Mouse (Mus musculus) hindbrain, postnatal 0 days (tissue): ENCODE results near the gene Trappc2l. TPM values are rescaled to one million over a fixed set of nuclear protein-coding genes. Genes with fewer than 3 reads are reported as not detected.

ENCODE experiments used
- ATAC-seq: fragments of 200-750 bp; cut with Nextera tagmentation; 2 replicates; pipeline ENCODE4 v1.8.0; 2017; ENCODE audit warnings: mild to moderate bottlenecking, moderate TSS enrichment, moderate library complexity
- DNase-seq: peaks from one replicate; pipeline ENCODE4 v3.0.0-alpha.2; 2015; ENCODE audit warnings: low spot score
- H3K27ac ChIP-seq: fragments of 300-500 bp; sonication (generic); 2 replicates; pipeline ENCODE4 v1.5.1; 2014; ENCODE audit warnings: mild to moderate bottlenecking
- H3K27me3 ChIP-seq: fragments of 300-500 bp; sonication (generic); 2 replicates; pipeline ENCODE4 v1.6.1; 2014; ENCODE audit warnings: low read length, mixed read lengths; ENCODE audit not compliant: insufficient read depth
- H3K36me3 ChIP-seq: fragments of 300-500 bp; sonication (generic); 2 replicates; pipeline ENCODE4 v1.6.1; 2014; ENCODE audit warnings: low read length, mixed read lengths; ENCODE audit not compliant: insufficient read depth
- H3K4me1 ChIP-seq: fragments of 300-500 bp; sonication (generic); 2 replicates; pipeline ENCODE4 v1.6.1; 2014; ENCODE audit warnings: antibody characterized with exemption, low read length, mixed read lengths; ENCODE audit not compliant: insufficient read depth
- H3K4me2 ChIP-seq: fragments of 300-500 bp; sonication (generic); 2 replicates; pipeline ENCODE4 v1.6.1; 2014; ENCODE audit warnings: low read depth, mild to moderate bottlenecking, low read length, moderate library complexity, mixed read lengths
- H3K4me3 ChIP-seq: fragments of 300-500 bp; sonication (generic); 2 replicates; pipeline ENCODE4 v1.5.1; 2014; ENCODE audit warnings: low read length
- H3K9ac ChIP-seq: fragments of 300-500 bp; sonication (generic); replicated peaks from 2 replicates; pipeline ENCODE4 v1.6.1; 2014; ENCODE audit warnings: mild to moderate bottlenecking, low read length, moderate library complexity, mixed read lengths
- H3K9me3 ChIP-seq: fragments of 300-500 bp; sonication (generic); 2 replicates; pipeline ENCODE4 v1.6.1; 2016; ENCODE audit warnings: low read length, mixed read lengths
- CTCF ChIP-seq: IDR thresholded peaks from 2 replicates; pipeline ENCODE4 v1.5.1; 2016; ENCODE audit warnings: antibody characterized with exemption, control low read depth, low read depth
- WGBS: fragments of 180-500 bp; shearing (Covaris S2); extraction: QIAGEN DNeasy Blood & Tissue Kit; methylation state at CpG from one replicate; pipeline ENCODE4 v1.1.7; 2014; 5-methylcytosine and 5-hydroxymethylcytosine counted together
- polyA plus RNA-seq: library from polyadenylated mRNA; unstranded; fragments of >200 nt; fragmentation: Nextera tagmentation; extraction: Ambion mirVana; gene quantifications from 2 replicates; pipeline ENCODE4 v1.2.1, GENCODE M21; 2015
- total RNA-seq: library from RNA; depleted of rRNA; stranded (reverse); fragments of >200 nt; gene quantifications from 2 replicates; pipeline ENCODE4 v1.2.3, GENCODE M21; 2014

Trappc2l gene
- total and polyA plus RNA-seq, 2 experiments from 2014 or later: 11.4 to 130 TPM

DNA sequence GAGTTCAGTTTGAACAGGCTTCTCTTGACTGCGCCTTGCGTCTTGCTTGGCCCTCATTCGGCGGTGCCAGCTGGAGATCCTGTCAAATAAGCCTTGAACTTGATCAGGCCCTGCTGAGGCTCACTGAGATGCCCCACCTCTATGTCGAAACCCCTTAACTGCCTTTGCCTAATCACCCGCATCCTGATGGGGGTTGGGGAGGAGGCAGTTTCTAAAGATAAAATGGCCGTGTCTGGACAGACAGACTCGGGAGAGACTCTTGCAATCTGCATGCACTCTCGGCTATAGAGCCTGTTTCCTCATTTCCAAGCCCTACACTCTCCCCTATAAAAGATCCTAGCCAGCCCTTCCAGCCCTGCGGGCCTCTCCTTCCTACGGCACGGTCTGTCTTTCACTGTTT lies 18.2 kb upstream of the Trappc2l start:
- 62% methylated on average over 12 of the region's 12 CpGs for WGBS
- ATAC-seq (no peak), DNase-seq (no peak)
- no peak for TF ChIP-seq CTCF
- H3K4me2 ChIP-seq: no peak overlapping the region
- peak overlapping the region; percentile 75 for H3K27ac ChIP-seq
- H3K9ac ChIP-seq: no peak overlapping the region
- no peaks in the 10 kb centered on the region for H3K36me3 ChIP-seq
- no peaks in the 10 kb centered on the region for H3K27me3 ChIP-seq
- H3K4me1 ChIP-seq: peaks cover 8% of the 10 kb centered on the region; the same call in 1 of the 2 replicates
- H3K9me3 ChIP-seq: no peaks in the 10 kb centered on the region
- H3K4me3 ChIP-seq: no peak overlapping the region

DNA sequence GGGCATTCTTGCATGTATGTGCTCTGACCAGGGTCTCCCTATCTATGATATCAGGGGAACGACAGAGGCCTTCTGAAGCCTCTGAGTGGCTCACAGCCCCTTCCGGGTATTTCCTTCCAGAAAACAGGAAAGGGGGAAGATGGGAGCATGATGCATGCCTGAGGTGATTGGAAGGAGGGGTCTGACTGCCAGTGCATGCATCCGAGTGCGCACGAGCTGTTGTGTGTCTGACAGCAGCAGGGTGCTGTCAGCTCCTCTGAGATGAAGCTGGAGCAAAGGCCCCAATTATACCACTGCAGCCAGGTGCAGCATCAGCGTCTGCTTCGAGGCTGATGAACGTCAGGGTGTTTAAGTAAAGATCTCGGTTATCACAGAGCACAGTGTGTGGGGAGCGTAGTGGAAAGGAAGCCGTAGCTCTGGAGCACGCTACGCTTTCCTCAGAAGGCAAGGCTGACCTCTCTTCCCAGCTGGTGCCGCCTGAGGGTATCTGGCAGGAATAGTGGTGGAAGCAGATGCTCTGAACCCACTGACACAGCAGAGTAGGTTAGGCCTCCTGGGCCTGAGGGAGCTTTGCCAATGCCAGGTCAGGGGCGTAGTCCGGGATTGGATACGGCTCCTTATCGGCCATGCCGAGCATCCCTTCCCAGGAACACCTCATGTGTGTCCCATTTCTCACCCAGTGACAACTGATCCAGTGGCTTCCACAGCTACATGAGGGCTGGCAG lies 17.5 kb upstream of the Trappc2l start:
- peak; percentile 58 for DNase-seq
- H3K4me2 ChIP-seq: no peak overlapping the region
- H3K9ac ChIP-seq: no peak overlapping the region
- no peak for TF ChIP-seq CTCF
- 50% methylated on average over 19 of the region's 19 CpGs for WGBS
- H3K36me3 ChIP-seq: peaks cover 5% of the 10 kb centered on the region; the same call in 1 of the 2 replicates
- H3K4me1 ChIP-seq: peaks cover 8% of the 10 kb centered on the region; the same call in 1 of the 2 replicates
- no peaks in the 10 kb centered on the region for H3K9me3 ChIP-seq
- H3K27ac ChIP-seq: peak overlapping the region; percentile 75
- peak; percentile 65 for ATAC-seq
- H3K4me3 ChIP-seq: no peak overlapping the region
- no peaks in the 10 kb centered on the region for H3K27me3 ChIP-seq

DNA sequence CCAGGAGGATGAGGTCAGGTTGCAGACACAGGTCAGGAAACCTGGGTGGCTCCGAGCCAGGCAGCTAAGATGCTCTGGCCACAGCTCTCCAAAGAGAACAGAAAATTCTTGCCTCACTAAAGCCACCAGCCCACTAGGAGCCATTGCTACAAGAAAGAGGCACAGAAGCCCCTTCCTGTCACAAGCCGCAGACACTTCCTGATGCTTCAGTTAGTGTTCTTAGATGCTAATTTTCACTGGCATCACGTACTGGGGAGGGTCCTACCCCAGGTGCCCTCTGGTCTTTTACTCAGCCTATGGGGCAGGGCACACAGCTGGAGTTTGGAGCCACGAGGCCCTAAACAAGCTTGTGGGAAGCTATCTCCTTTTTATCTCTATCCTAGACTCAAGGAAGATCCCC lies 15.4 kb upstream of the Trappc2l start:
- H3K4me3 ChIP-seq: no peak overlapping the region
- H3K9ac ChIP-seq: no peak overlapping the region
- peaks cover 8% of the 10 kb centered on the region; the same call in 1 of the 2 replicates for H3K4me1 ChIP-seq
- H3K27me3 ChIP-seq: no peaks in the 10 kb centered on the region
- H3K9me3 ChIP-seq: no peaks in the 10 kb centered on the region
- ATAC-seq (no peak), DNase-seq (no peak)
- H3K4me2 ChIP-seq: no peak overlapping the region
- WGBS: 62% methylated on average over 4 of the region's 4 CpGs
- TF ChIP-seq CTCF: no peak
- peaks cover 6% of the 10 kb centered on the region; the same call in 1 of the 2 replicates for H3K36me3 ChIP-seq
- H3K27ac ChIP-seq: no peak overlapping the region

DNA sequence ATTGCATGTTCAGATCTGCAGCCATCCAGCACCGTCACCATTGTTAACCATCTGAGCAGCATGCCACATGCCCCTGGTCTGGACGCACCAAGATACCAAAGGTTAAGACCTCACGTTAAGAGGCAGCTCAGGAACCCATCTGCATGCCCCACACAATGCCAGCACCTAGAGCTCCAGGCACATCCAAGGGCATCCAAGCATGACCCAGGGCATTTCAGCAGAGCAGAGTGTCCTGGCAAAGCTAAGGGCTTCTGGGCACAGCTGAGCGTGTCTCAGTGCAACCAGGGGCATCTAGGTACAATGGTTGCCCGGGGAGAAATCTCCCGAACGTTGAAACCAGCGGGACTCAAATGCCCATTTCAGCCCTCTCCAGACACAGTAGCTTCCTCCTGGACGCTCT lies 10.8 kb upstream of the Trappc2l start:
- DNase-seq: no peak
- Histone ChIP-seq H3K4me1 (no peaks in the 10 kb centered on the region), H3K9me3 (no peaks in the 10 kb centered on the region), H3K36me3 (peaks cover 6% of the 10 kb centered on the region; the same call in 1 of the 2 replicates), H3K4me2 (no peak overlapping the region), H3K4me3 (no peak overlapping the region), H3K27ac (no peak overlapping the region), H3K27me3 (no peaks in the 10 kb centered on the region), H3K9ac (no peak overlapping the region)
- 80% methylated on average over 9 of the region's 9 CpGs for WGBS
- TF ChIP-seq CTCF: no peak
- no peak for ATAC-seq

DNA sequence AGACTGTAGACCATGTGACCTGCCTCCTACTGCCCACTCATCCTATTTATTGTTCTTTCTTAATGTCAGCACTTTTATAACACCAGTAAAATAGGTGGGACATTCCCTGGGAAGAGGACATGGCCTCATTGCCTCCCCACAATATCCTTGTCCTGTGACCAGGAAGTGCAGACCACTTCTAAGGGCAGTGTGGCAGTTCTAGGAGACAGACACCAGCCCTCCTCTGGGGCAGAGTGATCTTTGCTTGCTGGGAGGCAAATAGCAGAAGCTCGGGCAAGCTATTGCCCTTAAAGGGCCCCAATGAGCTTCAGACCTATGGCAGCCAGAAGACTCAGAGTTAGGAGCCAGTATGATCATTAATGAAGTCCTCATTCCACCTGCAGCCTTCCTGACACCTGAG lies 6.8 kb upstream of the Trappc2l start:
- no peak overlapping the region for H3K9ac ChIP-seq
- no peaks in the 10 kb centered on the region for H3K36me3 ChIP-seq
- 72% methylated on average over 1 of the region's 1 CpGs for WGBS
- H3K27me3 ChIP-seq: no peaks in the 10 kb centered on the region
- H3K9me3 ChIP-seq: no peaks in the 10 kb centered on the region
- H3K27ac ChIP-seq: no peak overlapping the region
- DNase-seq (no peak), ATAC-seq (no peak)
- TF ChIP-seq CTCF: no peak
- no peak overlapping the region for H3K4me2 ChIP-seq
- H3K4me3 ChIP-seq: no peak overlapping the region
- no peaks in the 10 kb centered on the region for H3K4me1 ChIP-seq

DNA sequence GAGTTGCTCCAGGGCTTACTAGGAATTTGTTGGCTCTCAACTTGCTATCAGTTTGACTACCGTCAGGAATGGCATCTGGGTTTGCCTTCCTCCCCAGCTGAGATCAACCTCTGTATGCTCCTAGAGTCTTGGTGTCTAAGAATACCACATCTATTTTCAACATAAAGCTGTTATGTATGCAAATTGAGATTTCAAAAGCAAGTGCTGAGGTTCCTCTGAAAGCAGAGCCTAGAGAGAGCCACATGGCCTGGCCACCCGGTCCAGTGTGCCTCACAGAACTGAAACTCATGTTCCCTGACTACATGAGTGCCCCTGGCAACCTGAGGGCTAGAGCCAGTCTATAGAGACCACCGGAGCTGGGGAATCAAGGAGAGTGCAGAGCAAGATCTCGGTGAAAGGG lies 6.1 kb upstream of the Trappc2l start:
- ATAC-seq: no peak
- no peak for TF ChIP-seq CTCF
- Histone ChIP-seq H3K4me1 (0 out of 2 replicates have a peak, but pooled peaks cover under 1% of the 10 kb centered on the region), H3K36me3 (no peaks in the 10 kb centered on the region), H3K4me3 (no peak overlapping the region), H3K27ac (no peak overlapping the region), H3K27me3 (no peaks in the 10 kb centered on the region), H3K4me2 (no peak overlapping the region), H3K9me3 (no peaks in the 10 kb centered on the region), H3K9ac (no peak overlapping the region)
- 77% methylated on average over 4 of the region's 4 CpGs for WGBS
- DNase-seq: no peak

DNA sequence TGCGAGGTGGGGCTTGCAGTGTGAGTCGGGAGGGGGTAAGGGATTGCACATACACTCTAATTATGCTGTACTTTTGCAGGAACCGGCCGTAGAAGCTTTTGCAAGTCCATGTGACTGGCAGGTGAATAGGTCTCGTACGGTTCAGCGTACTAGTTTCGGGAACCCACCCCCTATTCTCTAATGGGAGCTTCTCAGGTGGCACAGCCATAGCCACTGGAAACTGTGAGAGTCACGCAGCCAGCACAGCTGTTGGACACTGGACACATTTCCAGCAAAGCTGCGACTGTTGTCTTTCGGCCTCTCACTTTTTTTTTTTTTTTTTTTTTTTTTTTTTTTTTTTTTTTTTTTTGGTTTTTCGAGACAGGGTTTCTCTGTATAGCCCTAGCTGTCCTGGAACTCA lies 4.6 kb upstream of the Trappc2l start:
- no peaks in the 10 kb centered on the region for H3K9me3 ChIP-seq
- DNase-seq: no peak
- no peak overlapping the region for H3K27ac ChIP-seq
- 83% methylated on average over 11 of the region's 12 CpGs for WGBS
- peaks cover 6% of the 10 kb centered on the region; the same call in 1 of the 2 replicates for H3K4me1 ChIP-seq
- TF ChIP-seq CTCF: no peak
- no peaks in the 10 kb centered on the region for H3K27me3 ChIP-seq
- ATAC-seq: no peak
- H3K36me3 ChIP-seq: no peaks in the 10 kb centered on the region
- H3K4me3 ChIP-seq: no peak overlapping the region
- H3K9ac ChIP-seq: no peak overlapping the region
- H3K4me2 ChIP-seq: no peak overlapping the region
